Mouse (Mus musculus) limb, embryonic 12.5 days (tissue): Measurements from ENCODE around the gene Cdk14. TPM values are rescaled to one million over a fixed set of nuclear protein-coding genes. Genes with fewer than 3 reads are reported as not detected.

Experiments
- ATAC-seq: fragments of 200-750 bp; cut with Nextera tagmentation; 2 replicates; pipeline ENCODE4 v1.8.0; 2017; ENCODE audit warnings: low read depth, moderate TSS enrichment; ENCODE audit not compliant: insufficient number of reproducible peaks, insufficient read depth, low FRiP score, low TSS enrichment
- H3K27ac ChIP-seq: fragments of 300-500 bp; sonication (generic); 2 replicates; pipeline ENCODE4 v1.5.1; 2016; ENCODE audit warnings: mild to moderate bottlenecking, moderate library complexity
- H3K27me3 ChIP-seq: fragments of 300-500 bp; sonication (generic); 2 replicates; pipeline ENCODE4 v1.6.1; 2016; ENCODE audit warnings: mild to moderate bottlenecking, moderate library complexity
- H3K36me3 ChIP-seq: fragments of 300-500 bp; sonication (generic); 2 replicates; pipeline ENCODE4 v1.6.1; 2016; ENCODE audit warnings: mild to moderate bottlenecking, moderate library complexity
- H3K4me1 ChIP-seq: fragments of 300-500 bp; sonication (generic); replicated peaks from 2 replicates; pipeline ENCODE4 v1.6.1; 2016
- H3K4me2 ChIP-seq: fragments of 300-500 bp; sonication (generic); 2 replicates; pipeline ENCODE4 v1.6.1; 2016; ENCODE audit warnings: mild to moderate bottlenecking, moderate library complexity
- H3K4me3 ChIP-seq: fragments of 300-500 bp; sonication (generic); replicated peaks from 2 replicates; pipeline ENCODE4 v1.5.1; 2016; ENCODE audit warnings: mild to moderate bottlenecking
- H3K9ac ChIP-seq: fragments of 300-500 bp; sonication (generic); replicated peaks from 2 replicates; pipeline ENCODE4 v1.6.1; 2016; ENCODE audit warnings: mild to moderate bottlenecking, moderate library complexity
- H3K9me3 ChIP-seq: fragments of 300-500 bp; sonication (generic); 2 replicates; pipeline ENCODE4 v1.6.1; 2016; ENCODE audit warnings: mild to moderate bottlenecking, moderate library complexity
- WGBS: fragments of 180-500 bp; shearing (Covaris S2); methylation state at CpG from one replicate; pipeline ENCODE4 v1.1.7; 2016; 5-methylcytosine and 5-hydroxymethylcytosine counted together
- polyA plus RNA-seq: library from polyadenylated mRNA; unstranded; fragments of >200 nt; fragmentation: Nextera tagmentation; extraction: Ambion mirVana; gene quantifications from 2 replicates; pipeline ENCODE4 v1.2.1, GENCODE M21; 2016

The Cdk14 gene
- polyA plus RNA-seq, 1 experiment from 2014 or later = 27.6 TPM

DNA sequence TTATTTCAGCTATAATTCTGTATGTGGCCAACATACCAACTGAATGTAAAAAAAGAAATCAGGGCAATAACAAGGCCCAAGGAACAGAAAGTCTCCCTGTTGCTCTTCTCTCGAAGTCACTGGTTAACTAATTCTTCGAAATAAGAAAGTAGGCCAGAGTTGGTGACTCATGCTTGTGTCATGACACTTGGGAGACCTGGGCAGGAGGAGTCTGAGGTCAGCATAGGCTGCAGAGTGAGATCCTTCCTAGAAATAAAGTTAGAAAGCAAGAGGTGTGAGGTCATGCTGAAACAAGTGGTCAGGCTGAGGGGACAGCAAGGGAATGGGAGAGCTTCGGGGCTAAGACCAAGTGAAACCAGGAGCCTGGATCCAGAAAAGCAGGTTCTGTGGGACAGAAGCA lies 134.2 kb downstream of the Cdk14 start:
- no peak for ATAC-seq
- no peak overlapping the region for H3K9ac ChIP-seq
- no peak overlapping the region for H3K4me2 ChIP-seq
- H3K27me3 ChIP-seq = no peaks in the 10 kb centered on the region
- peaks cover 11% of the 10 kb centered on the region for H3K4me1 ChIP-seq
- H3K4me3 ChIP-seq = no peak overlapping the region
- H3K9me3 ChIP-seq = no peaks in the 10 kb centered on the region
- H3K27ac ChIP-seq = no peak overlapping the region
- 90% methylated on average over 3 of the region's 3 CpGs for WGBS
- no peaks in the 10 kb centered on the region for H3K36me3 ChIP-seq

DNA sequence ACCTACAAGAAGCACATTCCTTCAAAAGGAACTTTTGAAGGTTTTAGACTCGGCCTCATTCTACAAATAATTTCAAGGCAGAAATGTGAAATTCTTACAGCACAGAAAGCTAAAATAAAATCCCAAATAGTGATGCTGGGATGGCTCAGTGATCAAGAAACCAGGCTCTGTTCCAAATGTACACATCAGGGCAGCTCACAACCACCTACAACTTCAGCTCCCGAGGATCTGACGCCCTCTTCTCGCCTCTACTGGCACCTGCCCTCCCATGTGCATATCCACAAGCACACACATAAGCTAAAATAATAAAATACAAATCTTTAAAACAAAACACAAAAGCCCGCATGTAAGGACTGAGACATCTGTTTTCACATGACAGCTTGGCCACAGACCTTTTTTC lies 135.6 kb downstream of the Cdk14 start:
- no peaks in the 10 kb centered on the region for H3K9me3 ChIP-seq
- WGBS = 84% methylated on average over 5 of the region's 5 CpGs
- no peak for ATAC-seq
- no peak overlapping the region for H3K4me3 ChIP-seq
- H3K9ac ChIP-seq = no peak overlapping the region
- H3K27ac ChIP-seq = no peak overlapping the region
- no peaks in the 10 kb centered on the region for H3K27me3 ChIP-seq
- H3K4me1 ChIP-seq = 0 out of 2 replicates have a peak, but pooled peaks cover 2% of the 10 kb centered on the region
- no peak overlapping the region for H3K4me2 ChIP-seq
- H3K36me3 ChIP-seq = no peaks in the 10 kb centered on the region

- Histone ChIP-seq H3K27me3 (no peaks in the 10 kb centered on the region), H3K9ac (no peak overlapping the region), H3K9me3 (no peaks in the 10 kb centered on the region), H3K27ac (no peak overlapping the region), H3K36me3 (no peaks in the 10 kb centered on the region), H3K4me1 (no peaks in the 10 kb centered on the region), H3K4me3 (no peak overlapping the region), H3K4me2 (no peak overlapping the region)
- WGBS = 78% methylated on average over 6 of the region's 6 CpGs
- ATAC-seq = no peak
Observed at GRCm38 (mm10) chr5:5283756-5284430, 136.2 kb downstream of the Cdk14 start.

- H3K9ac ChIP-seq = no peak overlapping the region
- H3K4me1 ChIP-seq = no peaks in the 10 kb centered on the region
- no peak overlapping the region for H3K4me3 ChIP-seq
- no peaks in the 10 kb centered on the region for H3K27me3 ChIP-seq
- no peaks in the 10 kb centered on the region for H3K36me3 ChIP-seq
- WGBS = 89% methylated on average over 5 of the region's 5 CpGs
- no peaks in the 10 kb centered on the region for H3K9me3 ChIP-seq
- H3K27ac ChIP-seq = no peak overlapping the region
- H3K4me2 ChIP-seq = no peak overlapping the region
- no peak for ATAC-seq
Observed at GRCm38 (mm10) chr5:5282425-5282824, 137.7 kb downstream of the Cdk14 start.

DNA sequence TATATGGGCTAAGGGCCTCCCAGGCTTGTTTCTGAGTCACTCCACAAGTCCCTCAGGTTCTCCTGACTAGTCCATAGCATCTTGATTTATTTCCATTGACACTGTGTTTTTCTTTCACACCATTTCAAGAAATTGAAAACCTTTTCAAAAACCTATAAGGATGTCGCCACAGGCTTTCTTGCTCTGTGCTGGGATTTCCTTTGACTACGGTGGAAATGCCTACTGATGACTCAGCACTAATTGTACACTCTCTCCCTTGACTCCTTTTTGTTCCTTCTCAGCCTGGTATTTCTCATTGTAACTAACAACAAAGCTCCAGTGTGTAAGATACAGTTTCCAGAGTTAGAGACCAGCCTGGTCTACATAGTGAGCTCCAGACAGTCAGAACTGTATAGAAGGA lies 144.8 kb downstream of the Cdk14 start:
- 69% methylated on average over 2 of the region's 2 CpGs for WGBS
- H3K4me2 ChIP-seq = no peak overlapping the region
- no peak overlapping the region for H3K9ac ChIP-seq
- H3K27ac ChIP-seq = no peak overlapping the region
- no peak overlapping the region for H3K4me3 ChIP-seq
- H3K4me1 ChIP-seq = peaks cover 2% of the 10 kb centered on the region; the same call in 1 of the 2 replicates
- H3K9me3 ChIP-seq = no peaks in the 10 kb centered on the region
- ATAC-seq = no peak
- no peaks in the 10 kb centered on the region for H3K27me3 ChIP-seq
- H3K36me3 ChIP-seq = no peaks in the 10 kb centered on the region

GRCm38 (mm10) chr5:5274318-5274717 lies 145.8 kb downstream of the Cdk14 start:
- Histone ChIP-seq H3K4me1 (peaks cover 2% of the 10 kb centered on the region; the same call in 1 of the 2 replicates), H3K9me3 (no peaks in the 10 kb centered on the region), H3K36me3 (no peaks in the 10 kb centered on the region), H3K27ac (no peak overlapping the region), H3K4me2 (no peak overlapping the region), H3K9ac (no peak overlapping the region), H3K27me3 (no peaks in the 10 kb centered on the region), H3K4me3 (no peak overlapping the region)
- no peak for ATAC-seq
- 70% methylated on average over 6 of the region's 6 CpGs for WGBS

- WGBS = 88% methylated on average over 3 of the region's 3 CpGs
- ATAC-seq = no peak
- Histone ChIP-seq H3K4me1 (0 out of 2 replicates have a peak, but pooled peaks cover 6% of the 10 kb centered on the region), H3K36me3 (no peaks in the 10 kb centered on the region), H3K27me3 (no peaks in the 10 kb centered on the region), H3K4me3 (no peak overlapping the region), H3K9ac (no peak overlapping the region), H3K27ac (no peak overlapping the region), H3K4me2 (no peak overlapping the region), H3K9me3 (no peaks in the 10 kb centered on the region)
Observed at GRCm38 (mm10) chr5:5266787-5267126, 153.4 kb downstream of the Cdk14 start.

GRCm38 (mm10) chr5:5265861-5266786 lies 154.0 kb downstream of the Cdk14 start:
- WGBS = 52% methylated on average over 10 of the region's 10 CpGs
- H3K4me1 ChIP-seq = 0 out of 2 replicates have a peak, but pooled peaks cover 10% of the 10 kb centered on the region
- no peaks in the 10 kb centered on the region for H3K9me3 ChIP-seq
- no peaks in the 10 kb centered on the region for H3K36me3 ChIP-seq
- H3K4me2 ChIP-seq = no peak overlapping the region
- no peak overlapping the region for H3K9ac ChIP-seq
- H3K27me3 ChIP-seq = no peaks in the 10 kb centered on the region
- no peak overlapping the region for H3K27ac ChIP-seq
- no peak for ATAC-seq
- no peak overlapping the region for H3K4me3 ChIP-seq

- Histone ChIP-seq H3K27ac (no peak overlapping the region), H3K27me3 (no peaks in the 10 kb centered on the region), H3K4me1 (0 out of 2 replicates have a peak, but pooled peaks cover 10% of the 10 kb centered on the region), H3K4me3 (no peak overlapping the region), H3K4me2 (no peak overlapping the region), H3K36me3 (no peaks in the 10 kb centered on the region), H3K9ac (no peak overlapping the region), H3K9me3 (no peaks in the 10 kb centered on the region)
- WGBS = 43% methylated on average over 8 of the region's 8 CpGs
- no peak for ATAC-seq
Observed at GRCm38 (mm10) chr5:5265401-5265841, 154.7 kb downstream of the Cdk14 start.

- H3K27ac ChIP-seq = no peak overlapping the region
- no peaks in the 10 kb centered on the region for H3K27me3 ChIP-seq
- 0 out of 2 replicates have a peak, but pooled peaks cover 10% of the 10 kb centered on the region for H3K4me1 ChIP-seq
- no peak overlapping the region for H3K4me2 ChIP-seq
- no peak for ATAC-seq
- no peaks in the 10 kb centered on the region for H3K36me3 ChIP-seq
- no peak overlapping the region for H3K4me3 ChIP-seq
- WGBS = 92% methylated on average over 2 of the region's 2 CpGs
- no peak overlapping the region for H3K9ac ChIP-seq
- H3K9me3 ChIP-seq = no peaks in the 10 kb centered on the region
Observed at GRCm38 (mm10) chr5:5264712-5265111, 155.4 kb downstream of the Cdk14 start.

- no peaks in the 10 kb centered on the region for H3K36me3 ChIP-seq
- WGBS = 72% methylated on average over 14 of the region's 14 CpGs
- no peak for ATAC-seq
- H3K9ac ChIP-seq = no peak overlapping the region
- H3K9me3 ChIP-seq = no peaks in the 10 kb centered on the region
- no peak overlapping the region for H3K27ac ChIP-seq
- no peak overlapping the region for H3K4me2 ChIP-seq
- 0 out of 2 replicates have a peak, but pooled peaks cover 10% of the 10 kb centered on the region for H3K4me1 ChIP-seq
- H3K27me3 ChIP-seq = no peaks in the 10 kb centered on the region
- no peak overlapping the region for H3K4me3 ChIP-seq
Observed at GRCm38 (mm10) chr5:5261725-5262296, 158.3 kb downstream of the Cdk14 start.
